In the genomic region with DNA sequence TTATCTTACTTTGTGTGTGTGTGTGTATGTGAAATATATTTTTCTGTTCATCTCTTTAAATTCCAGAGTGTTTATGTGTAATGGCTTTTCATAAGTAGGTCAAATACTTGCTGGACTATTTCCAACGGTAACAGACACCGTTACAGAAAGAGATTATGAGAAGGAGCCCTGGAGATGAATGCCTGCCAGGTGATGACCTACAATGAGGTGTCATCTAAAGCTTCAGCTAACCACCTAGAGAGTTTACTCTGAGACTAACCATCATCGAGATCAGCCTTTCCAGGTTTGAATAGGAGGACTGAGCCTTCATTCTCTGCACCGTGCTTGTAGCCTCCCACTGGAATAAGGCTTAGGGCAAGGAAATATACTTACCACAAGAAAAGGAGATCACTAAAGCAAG, we compare ENCODE assay signal across 16 mouse cellular contexts.
"Had no signal": no experiment of that assay in that cellular context is flagged by ENCODE, and none has a peak within 500 bp of the region (broad histone marks: within the 10 kb centered on the region; RNA-seq: fewer than 3 reads in every experiment).

No protein-coding gene starts in this region.

- H3K4me1 ChIP-seq: liver, embryonic 13.5 days had no signal

- H3K9me3 ChIP-seq: liver, embryonic 13.5 days had no signal

- DNase-seq: kidney, postnatal 25 days; layer of hippocampus, adult 9-11 months; liver, embryonic 13.5 days; lung, adult 2 months; lung, postnatal 14 days; lung, postnatal 4 days; midbrain, embryonic 14.5 days; right cerebral cortex, postnatal 14 days; right cerebral cortex, postnatal 4 days; thymus, adult 2 months; thymus, postnatal 14 days; thymus, postnatal 4 days had no signal

- H3K27ac ChIP-seq: kidney, postnatal 0 days; layer of hippocampus, adult 2 months; liver, embryonic 13.5 days; stomach, postnatal 0 days had no signal

- H3K36me3 ChIP-seq: liver, embryonic 13.5 days had no signal

- H3K4me3 ChIP-seq: layer of hippocampus, adult 2 months; liver, embryonic 13.5 days had no signal

- H3K4me2 ChIP-seq: liver, embryonic 13.5 days; midbrain, embryonic 11.5 days had no signal

- H3K9ac ChIP-seq: liver, embryonic 13.5 days had no signal

- H3K27me3 ChIP-seq: liver, embryonic 13.5 days had no signal
